Mouse (Mus musculus): ENCODE results near the gene Nabp2. TPM values are rescaled to one million over a fixed set of nuclear protein-coding genes. Genes with fewer than 3 reads are reported as not detected.

Gene Nabp2
- polyA plus RNA-seq, 1 experiment from 2014 or later = 164 TPM

DNA sequence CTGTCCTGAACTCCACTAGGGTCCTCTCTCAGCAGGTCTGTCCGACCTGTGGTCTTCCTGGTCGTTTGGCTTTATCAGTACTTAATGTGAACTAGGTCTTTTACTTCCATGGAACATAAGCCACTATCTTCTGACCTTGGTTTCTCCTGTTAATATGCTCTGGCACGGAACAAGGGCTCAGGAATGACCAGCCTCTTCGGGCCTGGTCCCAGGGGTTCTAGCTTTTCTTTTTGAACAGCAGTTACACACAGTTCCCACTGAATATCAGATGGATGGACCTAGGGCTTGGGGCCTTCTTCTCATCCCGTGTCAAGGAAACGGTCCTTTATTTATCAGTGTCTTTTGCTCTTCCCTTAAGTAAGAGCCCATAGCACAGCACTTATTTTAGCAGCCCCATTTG lies 49.5 kb downstream of the Nabp2 start:
- 95% methylated on average over 6 of the region's 6 CpGs for WGBS
- no peaks in the 10 kb centered on the region for H3K9me3 ChIP-seq
- no peak overlapping the region for H3K4me3 ChIP-seq
- H3K27me3 ChIP-seq (ENCODE audit: poor library complexity, severe bottlenecking) = no peaks in the 10 kb centered on the region
- peaks cover 95% of the 10 kb centered on the region for H3K36me3 ChIP-seq (replicated peaks)
- H3K27ac ChIP-seq = no peak overlapping the region
- DNase-seq (ENCODE audit: extremely low spot score, low spot score) = no peak
- no peaks in the 10 kb centered on the region for H3K4me1 ChIP-seq

DNA sequence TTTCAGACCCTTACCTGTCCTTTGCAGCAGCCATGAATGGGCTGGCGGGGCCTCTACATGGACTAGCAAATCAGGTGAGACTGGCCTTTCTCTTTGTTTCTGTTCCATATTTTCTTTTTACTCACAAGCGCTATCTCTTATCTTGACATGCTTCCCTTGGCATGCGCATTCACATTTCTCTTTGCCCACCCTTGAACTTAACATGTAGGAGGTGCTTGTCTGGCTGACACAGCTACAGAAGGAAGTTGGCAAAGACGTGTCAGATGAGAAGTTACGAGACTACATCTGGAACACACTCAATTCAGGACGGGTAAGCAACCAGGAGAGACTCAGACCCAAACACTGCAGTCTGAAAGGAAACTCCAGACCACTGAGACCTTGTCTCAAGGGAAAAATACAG lies 52.1 kb downstream of the Nabp2 start:
- Histone ChIP-seq H3K9me3 (no peaks in the 10 kb centered on the region), H3K36me3 (replicated peaks) (peaks cover 98% of the 10 kb centered on the region), H3K4me1 (no peaks in the 10 kb centered on the region), H3K4me3 (no peak overlapping the region), H3K27ac (no peak overlapping the region), H3K27me3 (ENCODE audit: poor library complexity, severe bottlenecking) (no peaks in the 10 kb centered on the region)
- 93% methylated on average over 6 of the region's 6 CpGs for WGBS
- no peak for DNase-seq (ENCODE audit: extremely low spot score, low spot score)

DNA sequence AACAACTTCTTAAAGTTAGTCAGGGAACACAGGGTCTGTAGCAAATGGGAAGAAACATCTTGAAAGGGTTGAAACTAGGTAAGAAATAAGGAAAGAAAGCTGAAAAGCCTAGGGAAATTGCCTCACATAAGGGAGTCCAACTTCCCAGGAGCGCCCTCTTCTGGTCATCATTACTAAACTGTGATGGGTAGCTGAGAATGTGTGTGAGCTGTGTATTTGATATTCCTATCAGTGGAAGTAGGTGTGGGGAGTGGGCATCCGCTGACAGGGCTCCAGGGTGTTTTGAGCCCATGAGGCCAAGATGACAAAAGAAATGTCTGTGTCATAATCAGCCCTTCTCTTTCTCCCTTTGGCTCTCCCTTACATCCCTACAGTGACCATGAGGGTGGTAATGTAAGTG lies 52.5 kb downstream of the Nabp2 start:
- H3K9me3 ChIP-seq = no peaks in the 10 kb centered on the region
- H3K4me3 ChIP-seq = no peak overlapping the region
- H3K4me1 ChIP-seq = no peaks in the 10 kb centered on the region
- no peaks in the 10 kb centered on the region for H3K27me3 ChIP-seq (ENCODE audit: poor library complexity, severe bottlenecking)
- WGBS = 54% methylated on average over 2 of the region's 2 CpGs
- H3K27ac ChIP-seq = no peak overlapping the region
- DNase-seq (ENCODE audit: extremely low spot score, low spot score) = no peak
- peaks cover 98% of the 10 kb centered on the region for H3K36me3 ChIP-seq (replicated peaks)

Small RNAs within 50 kb of the gene (microRNA-seq; reads per million reads assigned to microRNA genes)
- gene Gm25361 (not detected), gene Gm26308 (not detected), gene Mir6914 (not detected), gene Mir6915 (1.8 reads per million), gene Mir8105 (not detected)

Other genes starting within 250 kb of the Nabp2 start
- gene Rbms2, start 231.2 kb downstream of the Nabp2 start, polyA plus RNA-seq (2016; fragmentation: Nextera tagmentation; extraction: Ambion mirVana) = 26.6 and 28.6 TPM in 2 replicates
- gene Gls2, start 217.0 kb downstream of the Nabp2 start, polyA plus RNA-seq (2016; fragmentation: Nextera tagmentation; extraction: Ambion mirVana) = 1.5 and 2.3 TPM in 2 replicates
- gene Spryd4, start 199.7 kb downstream of the Nabp2 start, polyA plus RNA-seq (2016; fragmentation: Nextera tagmentation; extraction: Ambion mirVana) = 29.9 and 32.3 TPM in 2 replicates
- gene Mip, start 185.7 kb downstream of the Nabp2 start, polyA plus RNA-seq (2016; fragmentation: Nextera tagmentation; extraction: Ambion mirVana) = 0.55 and 0.69 TPM in 2 replicates
- 108 and 112 TPM in 2 replicates for gene Timeless, start 179.4 kb downstream of the Nabp2 start, polyA plus RNA-seq (2016; fragmentation: Nextera tagmentation; extraction: Ambion mirVana)
- gene Apon, start 157.4 kb downstream of the Nabp2 start, polyA plus RNA-seq (2016; fragmentation: Nextera tagmentation; extraction: Ambion mirVana) = 0.81 and 1.1 TPM in 2 replicates
- not detected in 2 replicates for gene Apof, start 142.8 kb downstream of the Nabp2 start, polyA plus RNA-seq (2016; fragmentation: Nextera tagmentation; extraction: Ambion mirVana)
- gene Stat2, start 140.9 kb downstream of the Nabp2 start, polyA plus RNA-seq (2016; fragmentation: Nextera tagmentation; extraction: Ambion mirVana) = 10.7 and 11.2 TPM in 2 replicates
- not detected in 2 replicates for gene Il23a, start 112.7 kb downstream of the Nabp2 start, polyA plus RNA-seq (2016; fragmentation: Nextera tagmentation; extraction: Ambion mirVana)
- gene Pan2, start 108.2 kb downstream of the Nabp2 start, polyA plus RNA-seq (2016; fragmentation: Nextera tagmentation; extraction: Ambion mirVana) = 42.1 and 45.3 TPM in 2 replicates
- 253 and 256 TPM in 2 replicates for gene Cnpy2, start 89.0 kb downstream of the Nabp2 start, polyA plus RNA-seq (2016; fragmentation: Nextera tagmentation; extraction: Ambion mirVana)
- gene Cs, start 73.8 kb downstream of the Nabp2 start, polyA plus RNA-seq (2016; fragmentation: Nextera tagmentation; extraction: Ambion mirVana) = 256 and 265 TPM in 2 replicates
- gene Coq10a, start 42.5 kb downstream of the Nabp2 start, polyA plus RNA-seq (2016; fragmentation: Nextera tagmentation; extraction: Ambion mirVana) = 9.2 and 10.1 TPM in 2 replicates
- 11.1 and 13.1 TPM in 2 replicates for gene Ankrd52, start 34.4 kb downstream of the Nabp2 start, polyA plus RNA-seq (2016; fragmentation: Nextera tagmentation; extraction: Ambion mirVana)
- gene Slc39a5, start 10.3 kb downstream of the Nabp2 start, polyA plus RNA-seq (2016; fragmentation: Nextera tagmentation; extraction: Ambion mirVana) = 0.30 TPM in 1 of 2 replicates, not detected in the other
- gene Rnf41, start 165 bp upstream of the Nabp2 start, polyA plus RNA-seq (2016; fragmentation: Nextera tagmentation; extraction: Ambion mirVana) = 40.9 and 42.9 TPM in 2 replicates
- 72.0 and 73.6 TPM in 2 replicates for gene Smarcc2, start 47.8 kb upstream of the Nabp2 start, polyA plus RNA-seq (2016; fragmentation: Nextera tagmentation; extraction: Ambion mirVana)
- 712 and 780 TPM in 2 replicates for gene Myl6, start 82.7 kb upstream of the Nabp2 start, polyA plus RNA-seq (2016; fragmentation: Nextera tagmentation; extraction: Ambion mirVana)
- gene Myl6b, start 87.2 kb upstream of the Nabp2 start, polyA plus RNA-seq (2016; fragmentation: Nextera tagmentation; extraction: Ambion mirVana) = 1.9 and 2.0 TPM in 2 replicates
- gene Esyt1, start 114.4 kb upstream of the Nabp2 start, polyA plus RNA-seq (2016; fragmentation: Nextera tagmentation; extraction: Ambion mirVana) = 8.6 and 10.3 TPM in 2 replicates
- gene Zc3h10, start 136.3 kb upstream of the Nabp2 start, polyA plus RNA-seq (2016; fragmentation: Nextera tagmentation; extraction: Ambion mirVana) = 11.8 and 14.0 TPM in 2 replicates
- 3,608 and 3,665 TPM in 2 replicates for gene Rpl41, start 137.8 kb upstream of the Nabp2 start, polyA plus RNA-seq (2016; fragmentation: Nextera tagmentation; extraction: Ambion mirVana)
- 298 and 302 TPM in 2 replicates for gene Pa2g4, start 154.5 kb upstream of the Nabp2 start, polyA plus RNA-seq (2016; fragmentation: Nextera tagmentation; extraction: Ambion mirVana)
- 3.0 and 3.1 TPM in 2 replicates for gene Erbb3, start 178.2 kb upstream of the Nabp2 start, polyA plus RNA-seq (2016; fragmentation: Nextera tagmentation; extraction: Ambion mirVana)
- 574 and 577 TPM in 2 replicates for gene Rps26, start 215.3 kb upstream of the Nabp2 start, polyA plus RNA-seq (2016; fragmentation: Nextera tagmentation; extraction: Ambion mirVana)
- 3.2 and 3.9 TPM in 2 replicates for gene Ikzf4, start 234.5 kb upstream of the Nabp2 start, polyA plus RNA-seq (2016; fragmentation: Nextera tagmentation; extraction: Ambion mirVana)

Data from forebrain, embryonic 10.5 days (tissue).